Mouse (Mus musculus) neural tube, embryonic 13.5 days (tissue): ENCODE data around the gene Ppp1r37. TPM values are rescaled to one million over a fixed set of nuclear protein-coding genes. Genes with fewer than 3 reads are reported as not detected.

Source experiments
- ATAC-seq: fragments of 200-750 bp; cut with Nextera tagmentation; 2 replicates; pipeline ENCODE4 v1.8.0; 2017; ENCODE audit warnings: low read depth, mild to moderate bottlenecking, moderate TSS enrichment, moderate library complexity
- H3K27ac ChIP-seq: fragments of 300-500 bp; sonication (generic); replicated peaks from 2 replicates; pipeline ENCODE4 v1.5.1; 2015; ENCODE audit warnings: moderate library complexity, mild to moderate bottlenecking, inconsistent platforms
- H3K27me3 ChIP-seq: fragments of 300-500 bp; sonication (generic); 2 replicates; pipeline ENCODE4 v1.6.1; 2015; ENCODE audit warnings: mild to moderate bottlenecking, inconsistent platforms
- H3K36me3 ChIP-seq: fragments of 300-500 bp; sonication (generic); 2 replicates; pipeline ENCODE4 v1.6.1; 2015; ENCODE audit warnings: mild to moderate bottlenecking, inconsistent platforms
- H3K4me1 ChIP-seq: fragments of 300-500 bp; sonication (generic); replicated peaks from 2 replicates; pipeline ENCODE4 v1.6.1; 2015; ENCODE audit warnings: inconsistent platforms
- H3K4me2 ChIP-seq: fragments of 300-500 bp; sonication (generic); 2 replicates; pipeline ENCODE4 v1.6.1; 2015; ENCODE audit warnings: inconsistent platforms, mild to moderate bottlenecking, moderate library complexity
- H3K4me3 ChIP-seq: fragments of 300-500 bp; sonication (generic); 2 replicates; pipeline ENCODE4 v1.5.1; 2015; ENCODE audit warnings: mild to moderate bottlenecking, inconsistent platforms
- H3K9ac ChIP-seq: fragments of 300-500 bp; sonication (generic); 2 replicates; pipeline ENCODE4 v1.6.1; 2015; ENCODE audit warnings: moderate library complexity, mild to moderate bottlenecking, inconsistent platforms
- H3K9me3 ChIP-seq: fragments of 300-500 bp; sonication (generic); 2 replicates; pipeline ENCODE4 v1.6.1; 2016; ENCODE audit warnings: inconsistent platforms
- WGBS: fragments of 180-500 bp; shearing (Covaris S2); methylation state at CpG from one replicate; pipeline ENCODE4 v1.1.7; 2015; 5-methylcytosine and 5-hydroxymethylcytosine counted together
- polyA plus RNA-seq: library from polyadenylated mRNA; unstranded; fragments of >200 nt; fragmentation: Nextera tagmentation; extraction: Ambion mirVana; gene quantifications from 2 replicates; pipeline ENCODE4 v1.2.1, GENCODE M21; 2015

Ppp1r37 gene
- polyA plus RNA-seq, 1 experiment from 2014 or later, result 36.5 TPM

DNA sequence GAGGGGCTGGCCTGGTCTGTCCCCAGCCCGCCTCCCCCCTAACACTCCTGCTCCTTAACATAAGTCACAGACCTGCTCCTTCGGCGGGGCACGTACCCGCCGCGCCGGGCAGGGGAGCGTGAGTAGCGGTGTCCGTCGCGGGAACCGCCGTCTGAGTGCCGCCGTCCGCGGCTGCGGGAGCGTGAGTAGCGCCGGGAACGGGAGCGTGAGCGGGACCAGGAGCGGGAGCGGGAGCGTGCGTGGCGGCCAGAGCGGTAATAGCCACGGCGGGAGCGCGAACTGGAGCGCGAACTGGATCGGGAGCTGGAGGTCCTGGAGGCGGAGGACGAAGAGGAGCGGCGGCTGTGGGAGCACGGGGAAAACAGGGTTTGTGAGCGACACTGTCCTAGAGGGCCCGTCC is 23.4 kb upstream of the Ppp1r37 start:
- H3K9ac ChIP-seq, result no peak overlapping the region
- H3K4me3 ChIP-seq, result no peak overlapping the region
- WGBS, result 69% methylated on average over 46 of the region's 46 CpGs
- no peaks in the 10 kb centered on the region for H3K27me3 ChIP-seq
- H3K9me3 ChIP-seq, result no peaks in the 10 kb centered on the region
- H3K4me1 ChIP-seq, result no peaks in the 10 kb centered on the region
- H3K36me3 ChIP-seq, result peaks cover 99% of the 10 kb centered on the region
- no peak for ATAC-seq
- no peak overlapping the region for H3K4me2 ChIP-seq
- H3K27ac ChIP-seq, result no peak overlapping the region

DNA sequence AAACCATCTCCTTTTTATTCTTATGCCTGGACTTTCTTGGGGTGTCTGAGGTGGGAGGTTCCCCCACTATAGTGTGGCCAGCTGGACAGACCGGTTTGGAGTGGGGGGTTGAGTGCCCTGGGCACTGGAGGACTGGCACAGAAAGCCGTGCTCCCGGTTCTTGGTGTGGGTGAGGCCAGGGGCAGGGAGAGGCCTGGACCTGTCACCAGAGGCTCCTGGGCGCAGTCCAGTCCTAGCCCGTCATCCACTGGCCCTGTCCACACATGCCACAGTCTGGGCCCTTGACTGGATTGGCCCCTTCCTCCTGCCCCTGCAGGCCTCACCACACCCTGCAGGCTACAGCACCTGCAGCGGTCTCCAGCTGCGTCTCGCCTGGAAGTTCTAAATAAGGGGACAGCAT is 17.8 kb upstream of the Ppp1r37 start:
- no peak overlapping the region for H3K4me2 ChIP-seq
- H3K9me3 ChIP-seq, result no peaks in the 10 kb centered on the region
- 91% methylated on average over 8 of the region's 8 CpGs for WGBS
- no peak for ATAC-seq
- H3K36me3 ChIP-seq, result peaks cover 63% of the 10 kb centered on the region
- H3K4me3 ChIP-seq, result no peak overlapping the region
- H3K27ac ChIP-seq, result no peak overlapping the region
- H3K27me3 ChIP-seq, result peaks cover 49% of the 10 kb centered on the region
- H3K4me1 ChIP-seq, result peaks cover 12% of the 10 kb centered on the region
- no peak overlapping the region for H3K9ac ChIP-seq

DNA sequence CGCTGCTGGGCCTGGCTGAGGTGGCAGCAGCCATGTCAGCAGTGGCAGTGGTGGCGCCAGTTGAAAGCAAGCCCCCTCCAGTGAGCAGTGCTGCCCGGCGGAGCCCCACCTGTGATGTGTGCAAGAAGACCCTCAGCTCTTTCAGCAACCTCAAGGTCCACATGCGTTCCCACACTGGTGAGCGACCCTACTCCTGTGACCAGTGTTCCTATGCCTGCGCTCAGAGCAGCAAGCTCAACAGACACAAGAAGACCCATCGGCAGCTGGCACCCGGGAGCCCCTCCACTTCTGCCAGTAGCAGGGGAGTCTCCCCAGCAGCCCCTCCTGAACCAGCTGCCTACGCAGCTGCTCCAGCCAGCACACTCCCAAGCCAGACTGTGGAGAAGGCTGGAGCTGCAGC is 16.9 kb upstream of the Ppp1r37 start:
- H3K27ac ChIP-seq, result no peak overlapping the region
- WGBS, result 85% methylated on average over 10 of the region's 10 CpGs
- no peak overlapping the region for H3K4me3 ChIP-seq
- H3K36me3 ChIP-seq, result peaks cover 54% of the 10 kb centered on the region
- no peak for ATAC-seq
- H3K9ac ChIP-seq, result no peak overlapping the region
- no peaks in the 10 kb centered on the region for H3K9me3 ChIP-seq
- H3K27me3 ChIP-seq, result peaks cover 58% of the 10 kb centered on the region
- H3K4me2 ChIP-seq, result no peak overlapping the region
- H3K4me1 ChIP-seq, result peaks cover 12% of the 10 kb centered on the region

DNA sequence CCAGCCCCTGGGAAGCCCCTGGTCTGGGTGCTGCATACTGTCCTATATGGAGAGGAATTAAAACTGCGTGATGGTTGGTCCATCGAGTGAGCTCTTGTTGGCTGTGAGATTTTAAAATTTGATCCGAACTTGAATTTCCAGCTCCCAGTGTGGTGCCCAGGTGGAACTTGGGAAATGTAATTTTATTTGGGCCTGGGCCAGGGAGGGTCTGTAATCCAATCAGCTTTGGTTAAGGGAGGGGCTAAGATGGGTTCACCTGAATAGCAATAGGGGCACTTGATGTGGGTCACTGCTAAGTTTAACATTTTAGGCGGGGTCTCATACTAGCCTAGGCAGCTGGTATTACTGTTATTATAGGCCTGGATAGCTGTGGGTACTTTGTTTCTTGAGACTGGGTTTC is 15.6 kb upstream of the Ppp1r37 start:
- 64% methylated on average over 4 of the region's 4 CpGs for WGBS

DNA sequence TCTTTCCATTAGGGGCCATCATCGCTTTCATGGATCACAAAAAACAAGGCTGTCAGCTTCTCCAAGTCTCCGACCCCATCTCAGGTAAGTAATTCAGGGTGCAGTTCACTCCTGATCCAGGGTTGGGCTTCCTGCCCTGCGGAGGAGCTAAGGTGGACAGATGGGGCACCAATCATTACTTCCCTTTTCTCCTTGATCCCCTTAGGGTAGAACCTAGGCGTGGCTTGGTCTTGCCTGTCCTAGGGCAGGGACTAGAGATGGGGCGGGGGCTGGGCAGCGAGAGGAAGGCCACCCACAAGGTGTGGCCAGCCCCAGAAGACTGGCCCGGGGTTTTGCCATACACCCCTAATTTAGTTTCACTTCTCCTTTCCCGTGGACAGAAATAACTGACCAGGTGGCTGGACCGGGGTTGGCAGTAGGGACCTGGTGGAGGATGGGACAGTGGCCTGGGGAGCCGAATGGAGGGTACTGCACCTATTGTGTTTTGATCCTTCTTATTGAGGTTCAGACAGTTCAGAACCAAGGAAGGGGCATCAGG is 15.1 kb upstream of the Ppp1r37 start:
- peaks cover 61% of the 10 kb centered on the region for H3K27me3 ChIP-seq
- H3K4me2 ChIP-seq, result peak overlapping the region; percentile 54
- no peak for ATAC-seq
- peaks cover 36% of the 10 kb centered on the region for H3K36me3 ChIP-seq
- WGBS, result 13% methylated on average over 10 of the region's 10 CpGs
- H3K4me3 ChIP-seq, result peak overlapping the region; percentile 29
- H3K9me3 ChIP-seq, result no peaks in the 10 kb centered on the region
- peaks cover 21% of the 10 kb centered on the region for H3K4me1 ChIP-seq
- H3K9ac ChIP-seq, result no peak overlapping the region
- no peak overlapping the region for H3K27ac ChIP-seq

More for the DNA sequence above, 15.6 kb upstream of the Ppp1r37 start:
- ATAC-seq, result no peak
- H3K36me3 ChIP-seq, result peaks cover 41% of the 10 kb centered on the region
- no peak overlapping the region for H3K9ac ChIP-seq
- H3K4me3 ChIP-seq, result no peak overlapping the region
- peaks cover 21% of the 10 kb centered on the region for H3K4me1 ChIP-seq
- H3K27me3 ChIP-seq, result peaks cover 61% of the 10 kb centered on the region
- H3K4me2 ChIP-seq, result no peak overlapping the region
- H3K27ac ChIP-seq, result no peak overlapping the region
- H3K9me3 ChIP-seq, result no peaks in the 10 kb centered on the region

DNA sequence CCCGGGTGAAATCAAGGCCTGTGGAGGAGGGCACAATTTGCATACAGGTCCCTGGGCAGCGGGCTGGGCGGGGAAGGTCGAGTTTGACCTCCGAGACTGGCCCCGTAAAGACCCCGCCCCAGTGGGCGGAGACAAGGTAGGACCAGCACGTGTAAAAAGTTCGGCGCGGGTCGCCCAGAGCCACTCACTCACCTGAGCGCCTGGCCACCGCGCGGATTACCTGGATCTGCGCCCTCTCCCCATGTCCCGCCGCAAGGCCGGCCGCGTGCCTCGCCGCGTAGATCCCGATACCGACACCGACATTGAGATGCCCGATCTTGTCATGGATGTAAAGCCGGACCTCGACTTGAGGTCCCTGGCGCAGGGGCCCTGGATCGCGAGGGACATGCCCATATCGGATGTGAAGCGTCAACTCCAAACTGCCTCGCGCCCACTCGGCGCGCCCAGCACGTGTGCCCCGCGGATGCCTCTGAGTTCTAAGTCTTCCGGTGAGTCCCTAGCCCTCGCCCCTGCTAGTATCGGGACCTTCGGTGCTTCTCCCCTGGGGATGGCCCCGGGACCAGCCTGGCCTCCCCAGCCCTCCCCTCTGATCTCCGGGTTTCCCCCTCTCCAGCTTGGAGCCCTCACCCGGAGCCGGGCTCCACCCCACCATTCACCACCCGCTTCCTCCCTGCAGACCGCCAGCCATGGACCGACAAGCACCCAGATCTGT is 14.4 kb upstream of the Ppp1r37 start, which contains the start of the genes Zfp296 and Gemin7:
Zfp296 (plus strand) TSS at position 147 of the 712 bp plus-strand sequence.
Gemin7 (minus strand) TSS at position 455 of the 712 bp plus-strand sequence.
- no peak for ATAC-seq
- H3K27me3 ChIP-seq, result peaks cover 61% of the 10 kb centered on the region
- WGBS, result under 1% methylated on average over 56 of the region's 56 CpGs

DNA sequence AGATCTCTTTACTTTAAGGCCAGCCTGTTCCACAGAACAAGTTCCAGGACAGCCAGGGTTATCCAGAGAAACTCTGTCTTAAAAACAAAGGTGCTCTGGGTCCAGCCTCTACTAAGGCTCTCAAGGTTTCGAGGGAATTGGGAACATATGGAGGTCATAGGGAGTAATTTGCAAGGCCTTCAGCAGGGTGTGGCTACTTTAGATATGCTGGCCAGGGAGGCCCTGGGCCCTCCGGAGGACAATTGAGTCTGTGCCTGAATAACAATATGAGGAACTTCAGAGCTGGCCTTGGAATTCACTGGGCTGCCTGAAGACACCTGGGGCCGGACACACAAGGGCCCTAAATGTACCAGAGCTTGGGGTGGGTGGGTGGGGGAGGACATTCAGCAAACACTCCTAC is 12.7 kb upstream of the Ppp1r37 start:
- Histone ChIP-seq H3K9ac (no peak overlapping the region), H3K9me3 (no peaks in the 10 kb centered on the region), H3K36me3 (peaks cover 16% of the 10 kb centered on the region), H3K4me1 (peaks cover 38% of the 10 kb centered on the region), H3K27me3 (peaks cover 61% of the 10 kb centered on the region), H3K27ac (no peak overlapping the region), H3K4me3 (no peak overlapping the region), H3K4me2 (no peak overlapping the region)
- WGBS, result 57% methylated on average over 3 of the region's 3 CpGs
- no peak for ATAC-seq

More for the DNA sequence above, 14.4 kb upstream of the Ppp1r37 start, which contains the start of the genes Zfp296 and Gemin7:
- peak within 1 kb of the TSS; percentile 52 for H3K9ac ChIP-seq
- H3K4me1 ChIP-seq, result peaks cover 27% of the 10 kb centered on the region
- no peaks in the 10 kb centered on the region for H3K9me3 ChIP-seq
- peaks cover 30% of the 10 kb centered on the region for H3K36me3 ChIP-seq
- H3K27ac ChIP-seq, result no peak within 1 kb of the TSS
- H3K4me3 ChIP-seq, result peak within 1 kb of the TSS; percentile 29
- H3K4me2 ChIP-seq, result peak within 1 kb of the TSS; percentile 54

DNA sequence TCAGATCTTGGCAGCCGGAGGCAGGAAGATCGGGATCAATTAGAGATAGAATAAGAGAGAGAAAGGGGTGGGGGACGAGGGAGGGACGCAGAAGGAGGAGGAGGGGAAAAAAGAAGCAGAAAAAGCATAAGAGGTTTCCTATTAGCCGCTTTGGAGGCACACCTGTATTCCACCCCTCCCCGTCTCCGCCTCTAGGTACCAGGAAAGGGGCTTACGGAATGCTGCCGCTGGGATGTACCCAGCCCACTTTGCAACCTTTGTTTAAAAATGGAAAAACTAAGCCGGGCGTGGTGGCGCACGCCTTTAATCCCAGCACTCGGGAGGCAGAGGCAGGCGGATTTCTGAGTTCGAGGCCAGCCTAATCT is 10.9 kb upstream of the Ppp1r37 start:
- Histone ChIP-seq H3K9ac (peak overlapping the region; percentile 84), H3K36me3 (peaks cover 17% of the 10 kb centered on the region), H3K9me3 (no peaks in the 10 kb centered on the region), H3K4me2 (peak overlapping the region; percentile 78), H3K27me3 (peaks cover 43% of the 10 kb centered on the region), H3K4me3 (peak overlapping the region; percentile 67), H3K4me1 (peaks cover 38% of the 10 kb centered on the region), H3K27ac (peak overlapping the region; percentile 79; the same call in 1 of the 2 replicates)
- peak; percentile 37; the same call in 1 of the 2 replicates for ATAC-seq
- WGBS, result 26% methylated on average over 16 of the region's 16 CpGs

DNA sequence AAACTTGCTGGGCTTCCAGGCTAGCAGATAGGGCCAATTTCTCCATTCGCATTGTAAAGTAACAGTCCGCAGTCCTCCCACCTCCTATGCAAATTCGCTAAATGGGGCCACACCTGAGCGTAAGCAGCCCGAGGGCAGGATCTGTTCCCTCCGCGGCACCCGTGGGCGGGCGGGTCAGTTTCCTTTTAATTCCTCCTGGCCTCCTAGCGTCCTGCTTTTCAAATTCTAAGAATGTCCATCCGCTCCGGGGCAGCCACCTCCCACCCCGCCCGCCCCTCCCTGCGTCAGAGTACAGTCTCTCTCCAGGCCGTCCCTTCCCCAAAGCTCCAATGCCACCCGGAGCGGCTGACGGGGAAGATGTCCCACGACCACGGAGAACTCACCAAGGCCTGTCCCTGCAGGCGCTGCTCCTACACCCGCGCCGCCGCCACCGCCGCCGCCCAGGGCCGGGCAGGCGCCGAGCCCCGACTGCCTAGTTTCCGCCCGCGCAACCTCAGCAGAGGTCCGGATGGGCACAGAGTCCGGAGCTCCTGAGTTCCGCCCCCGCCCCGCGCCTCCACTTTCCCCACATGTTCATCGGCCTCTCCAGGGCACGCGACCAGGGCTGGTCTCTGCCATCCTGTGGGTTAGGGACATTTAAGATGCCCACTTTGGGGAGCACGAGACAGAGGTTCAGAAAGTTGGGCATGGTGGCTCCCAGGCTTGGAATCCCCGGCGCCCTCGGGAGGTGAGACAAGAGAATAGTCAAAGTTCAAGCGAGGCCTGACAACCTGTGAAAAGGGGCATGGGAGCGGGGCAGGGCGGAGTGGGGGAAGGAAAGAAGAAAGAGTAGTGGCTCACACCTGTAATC is 10.3 kb upstream of the Ppp1r37 start:
- H3K4me3 ChIP-seq, result peak overlapping the region; percentile 67
- under 1% methylated on average over 52 of the region's 53 CpGs for WGBS
- H3K27me3 ChIP-seq, result peaks cover 37% of the 10 kb centered on the region
- peak overlapping the region; percentile 84 for H3K9ac ChIP-seq
- H3K4me1 ChIP-seq, result peaks cover 38% of the 10 kb centered on the region
- peaks cover 22% of the 10 kb centered on the region for H3K36me3 ChIP-seq
- peak overlapping the region; percentile 78 for H3K4me2 ChIP-seq
- H3K27ac ChIP-seq, result peak overlapping the region; percentile 79
- no peaks in the 10 kb centered on the region for H3K9me3 ChIP-seq
- peak; percentile 82 for ATAC-seq

DNA sequence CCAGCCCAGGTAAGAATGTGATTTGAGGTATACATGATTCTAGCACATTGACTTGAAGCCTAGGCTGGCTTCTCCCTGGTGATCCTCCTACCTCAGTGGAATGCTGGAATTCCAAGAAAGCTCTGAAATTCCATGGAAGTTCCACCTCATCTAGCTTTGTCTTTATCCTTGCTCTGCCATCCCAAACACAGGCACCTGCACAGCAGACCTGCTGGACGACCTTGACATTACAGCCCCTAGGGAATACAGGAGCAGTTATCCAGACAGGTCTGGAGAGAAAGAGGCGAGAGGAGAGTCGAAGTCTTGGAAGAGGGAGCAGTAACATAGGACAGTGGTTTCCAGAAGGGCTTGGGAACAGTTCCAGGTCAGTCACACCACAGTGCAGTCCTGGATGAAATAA is 6.8 kb upstream of the Ppp1r37 start:
- 85% methylated on average over 3 of the region's 3 CpGs for WGBS
- no peak overlapping the region for H3K9ac ChIP-seq
- no peak for ATAC-seq
- no peak overlapping the region for H3K4me3 ChIP-seq
- peaks cover 39% of the 10 kb centered on the region for H3K36me3 ChIP-seq
- H3K27ac ChIP-seq, result no peak overlapping the region
- H3K9me3 ChIP-seq, result no peaks in the 10 kb centered on the region
- no peak overlapping the region for H3K4me2 ChIP-seq
- peaks cover 26% of the 10 kb centered on the region for H3K4me1 ChIP-seq
- peaks cover 2% of the 10 kb centered on the region for H3K27me3 ChIP-seq

DNA sequence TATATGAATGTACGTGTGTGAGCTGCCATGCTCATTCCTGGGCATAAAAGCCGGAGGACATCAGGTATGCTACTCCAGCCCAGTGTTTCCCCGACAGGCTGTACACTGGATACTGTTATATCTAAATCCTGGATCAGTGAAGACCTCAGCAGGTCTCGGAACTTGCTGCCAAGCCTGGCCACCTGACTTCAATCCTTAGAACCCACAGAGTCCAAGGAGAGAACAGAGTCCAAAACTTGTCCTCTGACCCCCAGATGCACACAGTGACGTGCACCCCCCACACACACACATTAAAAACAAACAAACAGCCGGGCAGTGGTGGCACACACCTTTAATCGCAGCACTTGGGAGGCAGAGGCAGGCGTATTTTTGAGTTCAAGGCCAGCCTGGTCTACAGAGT is 4.5 kb upstream of the Ppp1r37 start:
- Histone ChIP-seq H3K4me1 (peaks cover 24% of the 10 kb centered on the region), H3K27me3 (no peaks in the 10 kb centered on the region), H3K4me3 (no peak overlapping the region), H3K9ac (no peak overlapping the region), H3K9me3 (no peaks in the 10 kb centered on the region), H3K36me3 (peaks cover 46% of the 10 kb centered on the region), H3K27ac (no peak overlapping the region), H3K4me2 (no peak overlapping the region)
- no peak for ATAC-seq
- 96% methylated on average over 8 of the region's 8 CpGs for WGBS

DNA sequence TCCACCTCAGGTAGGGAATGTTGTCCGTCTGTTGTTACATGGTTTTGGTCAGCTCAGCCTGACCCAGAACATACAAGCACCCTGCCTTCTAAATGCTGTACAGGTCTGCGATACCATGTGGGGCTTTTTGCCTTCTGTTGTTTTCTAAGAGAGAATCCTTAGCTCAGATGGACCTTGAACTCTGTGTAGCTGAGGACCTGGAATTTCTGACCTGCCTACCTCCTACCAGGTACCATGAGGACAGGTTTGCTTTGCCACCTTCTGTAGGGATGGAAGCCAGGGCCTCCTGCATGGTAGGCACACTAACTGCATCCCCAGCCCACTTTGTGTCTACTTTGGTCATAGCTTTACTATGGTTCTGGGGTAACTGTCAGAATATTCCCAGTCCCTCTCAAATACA is 2.9 kb upstream of the Ppp1r37 start:
- H3K36me3 ChIP-seq, result peaks cover 42% of the 10 kb centered on the region
- peaks cover 18% of the 10 kb centered on the region for H3K4me1 ChIP-seq
- H3K4me2 ChIP-seq, result no peak overlapping the region
- WGBS, result 90% methylated on average over 2 of the region's 2 CpGs
- no peaks in the 10 kb centered on the region for H3K9me3 ChIP-seq
- no peak overlapping the region for H3K9ac ChIP-seq
- H3K27ac ChIP-seq, result no peak overlapping the region
- no peaks in the 10 kb centered on the region for H3K27me3 ChIP-seq
- ATAC-seq, result no peak
- H3K4me3 ChIP-seq, result no peak overlapping the region
